Mouse (Mus musculus): ENCODE data around the gene Xylb.

DNA sequence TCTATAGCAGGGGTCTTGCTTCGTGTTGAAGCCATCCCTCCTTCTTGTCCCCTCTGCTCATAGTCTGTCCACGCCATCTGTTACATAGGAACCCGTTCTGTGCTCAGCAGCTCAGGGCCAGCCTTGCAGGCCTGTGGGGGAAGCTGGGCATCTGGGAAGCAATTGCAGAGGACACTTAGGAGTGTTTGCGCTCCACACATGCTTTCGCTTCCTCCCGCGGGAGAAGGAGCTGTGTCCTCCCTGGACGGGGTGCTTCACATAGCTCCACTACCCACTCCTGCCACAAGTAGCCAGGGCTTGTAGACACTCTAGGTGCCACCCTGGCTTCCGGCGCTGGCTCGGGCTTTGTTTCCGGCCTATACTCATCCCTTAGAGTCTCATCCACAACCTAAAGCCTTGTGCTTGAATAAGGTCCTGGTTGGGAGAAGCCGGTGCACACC is 68.8 kb downstream of the Xylb start:
- TF ChIP-seq POLR2A (IDR thresholded peaks at IDR 0.05; ENCODE audit: extremely low read depth, insufficient read depth, low read length) (no peak), CTCF (IDR thresholded peaks at IDR 0.05; ENCODE audit: extremely low read depth, insufficient read depth, low read length) (no peak)
